Mouse (Mus musculus): ENCODE results near the gene Cul7.

DNA sequence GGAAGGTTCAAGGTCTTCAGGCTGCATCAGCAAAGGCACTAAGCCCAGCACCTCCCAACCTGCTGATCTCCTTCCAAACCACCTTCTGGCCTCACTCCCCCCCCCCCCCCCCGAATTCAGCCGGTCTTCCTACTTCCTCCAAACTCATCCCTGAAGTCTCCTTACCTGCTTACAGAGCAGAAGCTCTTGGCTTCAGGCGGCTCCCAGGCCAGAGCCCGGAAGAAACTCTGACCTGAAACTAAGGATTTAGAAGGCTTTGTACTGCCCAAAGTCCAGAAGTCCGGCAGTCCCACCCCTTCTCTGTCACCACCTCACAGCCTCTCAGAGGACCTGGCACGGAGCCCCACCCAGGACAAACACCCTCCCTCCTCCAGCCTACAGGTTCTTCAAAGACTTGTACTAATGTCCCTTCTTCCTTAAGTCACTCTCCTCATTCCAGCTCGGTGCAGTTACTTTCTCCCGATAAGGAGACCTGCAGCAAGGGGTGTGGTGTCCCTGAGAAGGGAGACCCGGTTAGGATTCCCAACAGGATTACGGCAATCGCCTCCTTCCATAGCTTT is 5.1 kb upstream of the Cul7 start:
- TF ChIP-seq CTCF (IDR thresholded peaks at IDR 0.05; ENCODE audit: extremely low read depth, insufficient read depth, insufficient read length, insufficient replicate concordance) (no peak), POLR2A (IDR thresholded peaks at IDR 0.05; ENCODE audit: low read depth, low read length) (no peak)

Measured in spleen, adult 2 months (tissue).